ENCODE assay signal across 10 mouse cellular contexts in genomic region chr13:36723726-36724300, GRCm38 (mm10). TPM values are rescaled to one million over a fixed set of nuclear protein-coding genes. Genes with fewer than 3 reads are reported as not detected.
DNase-seq lines count a peak whose midpoint lies in the region; ATAC-seq and TF ChIP-seq lines count a peak whose summit lies in the region.
"Had no signal": no experiment of that assay in that cellular context is flagged by ENCODE, and none has a peak within 500 bp of the region (broad histone marks: within the 10 kb centered on the region; RNA-seq: fewer than 3 reads in every experiment).

No protein-coding gene starts in this region.

- TF ChIP-seq CTCF in kidney, adult 2 months (conservative IDR thresholded peaks at IDR 0.05; ENCODE audit: insufficient read depth, insufficient read length, low read depth, low read length), result no peak
- TF ChIP-seq CTCF in intestine, postnatal 0 days (IDR thresholded peaks at IDR 0.05; ENCODE audit: low read depth), result no peak

- peak overlapping the region; percentile 57 for H3K4me2 ChIP-seq in forebrain, embryonic 13.5 days
- no peak overlapping the region; the same call in 1 of the 2 replicates for H3K4me2 ChIP-seq in midbrain, embryonic 11.5 days
- no peak overlapping the region for H3K4me2 ChIP-seq in intestine, postnatal 0 days (replicated peaks; ENCODE audit: low read depth)

- WGBS in forebrain, embryonic 13.5 days, result 2% methylated on average over 15 of the region's 15 CpGs
- WGBS in midbrain, embryonic 11.5 days, result 1% methylated on average over 15 of the region's 15 CpGs
- 7% methylated on average over 15 of the region's 15 CpGs for WGBS in kidney, adult 2 months
- WGBS in intestine, postnatal 0 days, result 35% methylated on average over 15 of the region's 15 CpGs

- H3K4me3 ChIP-seq in forebrain, embryonic 13.5 days, result peak overlapping the region; percentile 29; the same call in 1 of the 2 replicates
- H3K4me3 ChIP-seq in midbrain, embryonic 11.5 days (ENCODE audit: low read depth, low read length), result no peak overlapping the region
- H3K4me3 ChIP-seq in kidney, adult 2 months (ENCODE audit: insufficient read depth, low read depth, low read length), result no peak overlapping the region
- H3K4me3 ChIP-seq in intestine, postnatal 0 days (ENCODE audit: low read depth, low read length), result no peak overlapping the region

- H3K27me3 ChIP-seq in forebrain, embryonic 13.5 days, result peaks cover 70% of the 10 kb centered on the region
- H3K27me3 ChIP-seq in midbrain, embryonic 11.5 days (ENCODE audit: control insufficient read depth, insufficient read depth, low read length), result peaks cover 70% of the 10 kb centered on the region
- peaks cover 9% of the 10 kb centered on the region for H3K27me3 ChIP-seq in kidney, adult 2 months (replicated peaks; ENCODE audit: control insufficient read depth, insufficient read depth, low read length)
- H3K27me3 ChIP-seq in intestine, postnatal 0 days (replicated peaks; ENCODE audit: control insufficient read depth, insufficient read depth, low read length), result peaks cover 42% of the 10 kb centered on the region

- H3K4me1 ChIP-seq in forebrain, embryonic 13.5 days, result peaks cover 37% of the 10 kb centered on the region
- H3K4me1 ChIP-seq in midbrain, embryonic 11.5 days (ENCODE audit: control insufficient read depth, insufficient read depth, low read length), result peaks cover 11% of the 10 kb centered on the region
- no peaks in the 10 kb centered on the region for H3K4me1 ChIP-seq in kidney, adult 2 months (ENCODE audit: control insufficient read depth, insufficient read depth, low read length)
- peaks cover 4% of the 10 kb centered on the region for H3K4me1 ChIP-seq in intestine, postnatal 0 days (replicated peaks; ENCODE audit: control insufficient read depth, insufficient read depth, low read length)

- no peaks in the 10 kb centered on the region for H3K36me3 ChIP-seq in forebrain, embryonic 13.5 days (ENCODE audit: poor library complexity, severe bottlenecking)
- no peaks in the 10 kb centered on the region for H3K36me3 ChIP-seq in midbrain, embryonic 11.5 days (ENCODE audit: control insufficient read depth, insufficient read depth, low read length)
- no peaks in the 10 kb centered on the region for H3K36me3 ChIP-seq in kidney, adult 2 months (ENCODE audit: control insufficient read depth, insufficient read depth, low read length)
- H3K36me3 ChIP-seq in intestine, postnatal 0 days (ENCODE audit: control insufficient read depth, insufficient read depth), result no peaks in the 10 kb centered on the region; the same call in 1 of the 2 replicates

- no peak for TF ChIP-seq POLR2A in kidney, adult 2 months (IDR thresholded peaks at IDR 0.05; ENCODE audit: low read depth, low read length)

- peak overlapping the region; percentile 51; the same call in 1 of the 2 replicates for H3K9ac ChIP-seq in forebrain, embryonic 13.5 days
- no peak overlapping the region for H3K9ac ChIP-seq in midbrain, embryonic 11.5 days (ENCODE audit: low read length)
- H3K9ac ChIP-seq in intestine, postnatal 0 days (ENCODE audit: low read depth, low read length), result no peak overlapping the region

- intact Hi-C loops in gastrocnemius, postnatal 36 days (cut with DNase I), result loop anchor here (10.0 kb wide), 1 partner anchor 439 kb away; no protein-coding TSS in a partner anchor

- H3K9me3 ChIP-seq in forebrain, embryonic 13.5 days (replicated peaks), result no peaks in the 10 kb centered on the region
- H3K9me3 ChIP-seq in midbrain, embryonic 11.5 days (ENCODE audit: control insufficient read depth, low read length), result no peaks in the 10 kb centered on the region
- H3K9me3 ChIP-seq in intestine, postnatal 0 days (ENCODE audit: control insufficient read depth), result no peaks in the 10 kb centered on the region

- H3K27ac ChIP-seq in forebrain, embryonic 13.5 days, result peak overlapping the region; percentile 81
- peak overlapping the region; percentile 49 for H3K27ac ChIP-seq in midbrain, embryonic 11.5 days (ENCODE audit: low read depth, low read length)
- no peak overlapping the region for H3K27ac ChIP-seq in kidney, adult 2 months (ENCODE audit: insufficient read depth, low read depth, low read length)
- H3K27ac ChIP-seq in intestine, postnatal 0 days (ENCODE audit: low read depth, low read length), result no peak overlapping the region
- H3K27ac ChIP-seq: kidney, postnatal 0 days had no signal

- DNase-seq in frontal cortex, postnatal 36 days (ENCODE audit: low spot score in 2 of 2), result peak; percentile 11 to 26
- DNase-seq in frontal cortex, postnatal 10 days (ENCODE audit: low spot score in 2 of 2), result no peak
- DNase-seq in cerebellum, adult 18-20 months, result peak; percentile 32 to 42
- peak; percentile 93 for DNase-seq in midbrain, embryonic 11.5 days (ENCODE audit: low spot score, missing footprints)
- DNase-seq in kidney, adult 2 months, result no peak
- DNase-seq in gastrocnemius, postnatal 36 days, result no peak

- ATAC-seq in forebrain, embryonic 13.5 days, result 0 out of 2 replicates have a peak, but pooled peaks have one; percentile 8
- no peak for ATAC-seq in midbrain, embryonic 11.5 days (ENCODE audit: low FRiP score)
- ATAC-seq in intestine, postnatal 0 days, result no peak
- ATAC-seq: lung, postnatal 0 days had no signal

RNA-seq across cellular contexts. Expression of gene Nrn1, which starts 11.1 kb away (rescaled TPM):
- 48.9 and 49.9 TPM in 2 replicates for polyA plus RNA-seq in forebrain, embryonic 13.5 days (2015; fragmentation: Nextera tagmentation; extraction: Ambion mirVana)
- 52.7 and 53.5 TPM in 2 replicates for polyA plus RNA-seq in midbrain, embryonic 11.5 days (2014; fragmentation: Nextera tagmentation; extraction: Ambion mirVana)
- 0.34 and 0.48 TPM in 2 replicates for polyA plus RNA-seq in kidney, adult 2 months (2012; rRNA removed)
- 77.8 and 96.5 TPM in 2 replicates for polyA plus RNA-seq in intestine, postnatal 0 days (2015; fragmentation: Nextera tagmentation; extraction: Ambion mirVana)
- total RNA-seq in gastrocnemius, postnatal 36 days (2021), result 1 to 10 TPM in 1 of 2 experiments, under 1 TPM in 1; 0.89 to 1.1 TPM

Comparison
In these comparisons a context has a peak if more than half of its experiments do, and no peak if none do; other contexts are left out.
1. DNase-seq: peak in frontal cortex, postnatal 36 days (2 of 2), cerebellum, adult 18-20 months (2 of 2) and midbrain, embryonic 11.5 days (single experiment); none in frontal cortex, postnatal 10 days (0 of 2), kidney, adult 2 months (single experiment) and gastrocnemius, postnatal 36 days (0 of 2).
2. H3K27ac ChIP-seq: peak in forebrain, embryonic 13.5 days (single experiment) and midbrain, embryonic 11.5 days (single experiment); none in kidney, adult 2 months (single experiment) and intestine, postnatal 0 days (single experiment).
3. RNA of gene Nrn1, which starts 11.1 kb away (polyA plus RNA-seq): 77.8 to 96.5 TPM in intestine, postnatal 0 days, 52.7 to 53.5 TPM in midbrain, embryonic 11.5 days and 48.9 to 49.9 TPM in forebrain, embryonic 13.5 days; 0.34 to 0.48 TPM in kidney, adult 2 months; every median in the first group is over 10 times any median in the second.